Mouse (Mus musculus): Measurements from ENCODE around the gene Fcna. TPM values are rescaled to one million over a fixed set of nuclear protein-coding genes. Genes with fewer than 3 reads are reported as not detected.

Gene Fcna
- polyA plus RNA-seq, 1 experiment from 2014 or later, result 2.0 TPM

- H3K4me1 ChIP-seq (ENCODE audit: control insufficient read depth, insufficient read depth, low read length), result peaks cover 7% of the 10 kb centered on the region; the same call in 1 of the 2 replicates
- ATAC-seq (0 out of 2 replicates have a peak, but pooled peaks have one; percentile 3), DNase-seq (ENCODE audit: low spot score) (no peak)
- H3K4me2 ChIP-seq (ENCODE audit: low read length), result peak overlapping the region; percentile 67; the same call in 1 of the 2 replicates
- H3K27ac ChIP-seq (ENCODE audit: low read depth, low read length), result no peak overlapping the region
- H3K27me3 ChIP-seq (replicated peaks; ENCODE audit: control insufficient read depth, insufficient read depth, low read length), result peaks cover 22% of the 10 kb centered on the region
- no peaks in the 10 kb centered on the region for H3K36me3 ChIP-seq (ENCODE audit: control insufficient read depth, insufficient read depth, low read length)
- H3K9me3 ChIP-seq (replicated peaks; ENCODE audit: control insufficient read depth, low read length), result no peaks in the 10 kb centered on the region
- peak overlapping the region; percentile 13; the same call in 1 of the 2 replicates for H3K9ac ChIP-seq (ENCODE audit: low read length)
- WGBS, result 85% methylated on average over 4 of the region's 4 CpGs
- H3K4me3 ChIP-seq (ENCODE audit: low read depth, low read length), result no peak overlapping the region
Observed at GRCm38 (mm10) chr2:25620852-25621228, 7.0 kb downstream of the Fcna start.

GRCm38 (mm10) chr2:25620386-25620785 lies 7.4 kb downstream of the Fcna start:
- DNase-seq (ENCODE audit: low spot score) (no peak), ATAC-seq (no peak)
- H3K27ac ChIP-seq (ENCODE audit: low read depth, low read length), result no peak overlapping the region
- no peak overlapping the region for H3K4me3 ChIP-seq (ENCODE audit: low read depth, low read length)
- H3K4me1 ChIP-seq (ENCODE audit: control insufficient read depth, insufficient read depth, low read length), result peaks cover 7% of the 10 kb centered on the region; the same call in 1 of the 2 replicates
- H3K9ac ChIP-seq (ENCODE audit: low read length), result no peak overlapping the region
- 84% methylated on average over 6 of the region's 6 CpGs for WGBS
- H3K4me2 ChIP-seq (ENCODE audit: low read length), result no peak overlapping the region
- peaks cover 26% of the 10 kb centered on the region for H3K27me3 ChIP-seq (replicated peaks; ENCODE audit: control insufficient read depth, insufficient read depth, low read length)
- H3K36me3 ChIP-seq (ENCODE audit: control insufficient read depth, insufficient read depth, low read length), result no peaks in the 10 kb centered on the region
- H3K9me3 ChIP-seq (replicated peaks; ENCODE audit: control insufficient read depth, low read length), result no peaks in the 10 kb centered on the region

GRCm38 (mm10) chr2:25617578-25617977 lies 10.3 kb downstream of the Fcna start, which contains the start of gene Ccdc183:
Ccdc183 (minus strand) TSS chr2:25617678.
- Histone ChIP-seq H3K27me3 (replicated peaks; ENCODE audit: control insufficient read depth, insufficient read depth, low read length) (peaks cover 29% of the 10 kb centered on the region), H3K4me3 (ENCODE audit: low read depth, low read length) (no peak within 1 kb of the TSS), H3K27ac (ENCODE audit: low read depth, low read length) (no peak within 1 kb of the TSS), H3K9me3 (replicated peaks; ENCODE audit: control insufficient read depth, low read length) (no peaks in the 10 kb centered on the region), H3K9ac (ENCODE audit: low read length) (no peak within 1 kb of the TSS), H3K4me1 (ENCODE audit: control insufficient read depth, insufficient read depth, low read length) (peaks cover 7% of the 10 kb centered on the region; the same call in 1 of the 2 replicates), H3K36me3 (ENCODE audit: control insufficient read depth, insufficient read depth, low read length) (no peaks in the 10 kb centered on the region), H3K4me2 (ENCODE audit: low read length) (no peak within 1 kb of the TSS)
- ATAC-seq (no peak), DNase-seq (ENCODE audit: low spot score) (no peak)
- WGBS, result 79% methylated on average over 3 of the region's 3 CpGs

GRCm38 (mm10) chr2:25616398-25616797 lies 11.4 kb downstream of the Fcna start:
- no peak overlapping the region for H3K4me2 ChIP-seq (ENCODE audit: low read length)
- ATAC-seq (no peak), DNase-seq (ENCODE audit: low spot score) (no peak)
- peaks cover 29% of the 10 kb centered on the region for H3K27me3 ChIP-seq (replicated peaks; ENCODE audit: control insufficient read depth, insufficient read depth, low read length)
- H3K4me3 ChIP-seq (ENCODE audit: low read depth, low read length), result no peak overlapping the region
- H3K9ac ChIP-seq (ENCODE audit: low read length), result no peak overlapping the region
- H3K27ac ChIP-seq (ENCODE audit: low read depth, low read length), result no peak overlapping the region
- peaks cover 4% of the 10 kb centered on the region; the same call in 1 of the 2 replicates for H3K4me1 ChIP-seq (ENCODE audit: control insufficient read depth, insufficient read depth, low read length)
- no peaks in the 10 kb centered on the region for H3K36me3 ChIP-seq (ENCODE audit: control insufficient read depth, insufficient read depth, low read length)
- H3K9me3 ChIP-seq (replicated peaks; ENCODE audit: control insufficient read depth, low read length), result no peaks in the 10 kb centered on the region
- 19% methylated on average over 20 of the region's 22 CpGs for WGBS

GRCm38 (mm10) chr2:25608671-25609070 lies 19.2 kb downstream of the Fcna start:
- peak overlapping the region; percentile 50; the same call in 1 of the 2 replicates for H3K27ac ChIP-seq (ENCODE audit: low read depth, low read length)
- DNase-seq (ENCODE audit: low spot score) (no peak), ATAC-seq (no peak; the same call in 1 of the 2 replicates)
- no peaks in the 10 kb centered on the region for H3K36me3 ChIP-seq (ENCODE audit: control insufficient read depth, insufficient read depth, low read length)
- H3K9me3 ChIP-seq (replicated peaks; ENCODE audit: control insufficient read depth, low read length), result no peaks in the 10 kb centered on the region
- peak overlapping the region; percentile 100 for H3K4me3 ChIP-seq (ENCODE audit: low read depth, low read length)
- no peaks in the 10 kb centered on the region for H3K27me3 ChIP-seq (replicated peaks; ENCODE audit: control insufficient read depth, insufficient read depth, low read length)
- H3K4me2 ChIP-seq (ENCODE audit: low read length), result peak overlapping the region; percentile 60
- peak overlapping the region; percentile 96 for H3K9ac ChIP-seq (ENCODE audit: low read length)
- 79% methylated on average over 10 of the region's 10 CpGs for WGBS
- H3K4me1 ChIP-seq (ENCODE audit: control insufficient read depth, insufficient read depth, low read length), result peaks cover 14% of the 10 kb centered on the region

- peak within 1 kb of the TSS; percentile 86 for H3K27ac ChIP-seq (ENCODE audit: low read depth, low read length)
- no peaks in the 10 kb centered on the region for H3K27me3 ChIP-seq (replicated peaks; ENCODE audit: control insufficient read depth, insufficient read depth, low read length)
- H3K4me3 ChIP-seq (ENCODE audit: low read depth, low read length), result peak within 1 kb of the TSS; percentile 100
- H3K4me2 ChIP-seq (ENCODE audit: low read length), result peak within 1 kb of the TSS; percentile 60
- WGBS, result under 1% methylated on average over 70 of the region's 80 CpGs
- peaks cover 14% of the 10 kb centered on the region for H3K4me1 ChIP-seq (ENCODE audit: control insufficient read depth, insufficient read depth, low read length)
- peak within 1 kb of the TSS; percentile 96 for H3K9ac ChIP-seq (ENCODE audit: low read length)
- peak; percentile 95 for DNase-seq (ENCODE audit: low spot score)
- peaks cover 4% of the 10 kb centered on the region; the same call in 1 of the 2 replicates for H3K36me3 ChIP-seq (ENCODE audit: control insufficient read depth, insufficient read depth, low read length)
- no peaks in the 10 kb centered on the region for H3K9me3 ChIP-seq (replicated peaks; ENCODE audit: control insufficient read depth, low read length)
- ATAC-seq, result peak; percentile 95
Observed at GRCm38 (mm10) chr2:25607761-25608622, 19.8 kb downstream of the Fcna start, which contains the start of gene Rabl6. Rabl6 (minus strand) TSS chr2:25608521.

- H3K4me2 ChIP-seq (ENCODE audit: low read length), result no peak overlapping the region
- H3K9me3 ChIP-seq (replicated peaks; ENCODE audit: control insufficient read depth, low read length), result no peaks in the 10 kb centered on the region
- no peak overlapping the region for H3K9ac ChIP-seq (ENCODE audit: low read length)
- no peak overlapping the region for H3K27ac ChIP-seq (ENCODE audit: low read depth, low read length)
- H3K27me3 ChIP-seq (replicated peaks; ENCODE audit: control insufficient read depth, insufficient read depth, low read length), result no peaks in the 10 kb centered on the region
- no peak overlapping the region for H3K4me3 ChIP-seq (ENCODE audit: low read depth, low read length)
- H3K36me3 ChIP-seq (ENCODE audit: control insufficient read depth, insufficient read depth, low read length), result peaks cover 59% of the 10 kb centered on the region
- WGBS, result 94% methylated on average over 5 of the region's 5 CpGs
- DNase-seq (ENCODE audit: low spot score) (no peak), ATAC-seq (no peak)
- peaks cover 10% of the 10 kb centered on the region for H3K4me1 ChIP-seq (ENCODE audit: control insufficient read depth, insufficient read depth, low read length)
Observed at GRCm38 (mm10) chr2:25602526-25602925, 25.3 kb downstream of the Fcna start.

GRCm38 (mm10) chr2:25600037-25600436 lies 27.8 kb downstream of the Fcna start:
- H3K4me1 ChIP-seq (ENCODE audit: control insufficient read depth, insufficient read depth, low read length), result no peaks in the 10 kb centered on the region
- no peak overlapping the region for H3K9ac ChIP-seq (ENCODE audit: low read length)
- ATAC-seq (no peak), DNase-seq (ENCODE audit: low spot score) (no peak)
- no peak overlapping the region for H3K27ac ChIP-seq (ENCODE audit: low read depth, low read length)
- WGBS, result 92% methylated on average over 2 of the region's 2 CpGs
- H3K36me3 ChIP-seq (ENCODE audit: control insufficient read depth, insufficient read depth, low read length), result peaks cover 84% of the 10 kb centered on the region
- no peak overlapping the region for H3K4me3 ChIP-seq (ENCODE audit: low read depth, low read length)
- H3K9me3 ChIP-seq (replicated peaks; ENCODE audit: control insufficient read depth, low read length), result no peaks in the 10 kb centered on the region
- no peaks in the 10 kb centered on the region for H3K27me3 ChIP-seq (replicated peaks; ENCODE audit: control insufficient read depth, insufficient read depth, low read length)
- H3K4me2 ChIP-seq (ENCODE audit: low read length), result no peak overlapping the region

GRCm38 (mm10) chr2:25598749-25599148 lies 29.1 kb downstream of the Fcna start:
- Histone ChIP-seq H3K9me3 (replicated peaks; ENCODE audit: control insufficient read depth, low read length) (no peaks in the 10 kb centered on the region), H3K27me3 (replicated peaks; ENCODE audit: control insufficient read depth, insufficient read depth, low read length) (no peaks in the 10 kb centered on the region), H3K4me3 (ENCODE audit: low read depth, low read length) (no peak overlapping the region), H3K4me2 (ENCODE audit: low read length) (no peak overlapping the region), H3K9ac (ENCODE audit: low read length) (no peak overlapping the region), H3K36me3 (ENCODE audit: control insufficient read depth, insufficient read depth, low read length) (peaks cover 91% of the 10 kb centered on the region), H3K4me1 (ENCODE audit: control insufficient read depth, insufficient read depth, low read length) (no peaks in the 10 kb centered on the region), H3K27ac (ENCODE audit: low read depth, low read length) (no peak overlapping the region)
- WGBS, result 100% methylated on average over 1 of the region's 1 CpGs
- DNase-seq (ENCODE audit: low spot score), result no peak
- ATAC-seq, result no peak
